Mouse (Mus musculus): ENCODE measurements around the gene Gon4l. TPM values are rescaled to one million over a fixed set of nuclear protein-coding genes. Genes with fewer than 3 reads are reported as not detected.
"Not testable (repeated sequence)": the region's sequence is repeated elsewhere in the genome, so short reads cannot be mapped to it uniquely, and the experiment has no call there.

Gene Gon4l
- polyA plus RNA-seq (2012; fragmentation: generic; extraction: Trizol) = 14.7 TPM
- long read RNA-seq, experiment 1, partial matches to known transcripts = 4 of 7 reads
- long read RNA-seq, experiment 1, other reads (novel, unspliced or antisense) = 3 of 7 reads
- long read RNA-seq, experiment 2, partial matches to known transcripts = 12 of 14 reads
- long read RNA-seq, experiment 2, other reads (novel, unspliced or antisense) = 2 of 14 reads

DNA sequence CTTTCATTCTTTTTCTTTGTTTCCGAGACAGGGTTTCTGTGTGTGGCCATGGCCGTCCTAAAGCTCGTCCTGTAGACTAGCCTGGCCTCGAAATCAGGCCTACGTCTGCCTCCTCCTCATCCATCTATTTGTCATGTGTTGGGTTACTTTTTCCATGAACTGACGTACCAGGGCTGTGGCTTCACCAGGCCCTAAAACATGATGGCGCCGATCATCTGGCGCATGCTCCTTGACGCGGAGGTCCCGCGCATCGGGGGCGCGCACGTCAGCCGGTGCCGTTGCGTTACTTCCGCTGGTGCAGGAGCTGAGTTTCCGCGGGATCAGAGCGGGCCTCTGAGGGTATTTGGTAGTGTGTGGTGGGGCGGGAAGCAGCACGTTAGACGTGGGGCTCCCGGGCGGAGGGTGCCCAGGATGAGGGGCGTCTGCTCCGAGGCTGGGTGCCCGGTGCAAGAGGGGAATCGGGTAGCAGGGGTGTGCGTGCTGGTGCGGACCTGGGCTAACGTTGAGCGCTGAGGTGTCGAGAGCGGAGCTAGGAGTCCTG is at the start of gene Gon4l:
Gon4l (plus strand) TSS at position 281 of the 541 bp plus-strand sequence.
- Histone ChIP-seq H3K4me3 (ENCODE audit: insufficient read depth, poor library complexity, severe bottlenecking) (peak within 1 kb of the TSS; percentile 36), H3K36me3 (ENCODE audit: control insufficient read depth, insufficient read depth) (peaks cover 15% of the 10 kb centered on the region), H3K79me3 (ENCODE audit: low read depth) (peaks cover 15% of the 10 kb centered on the region), H3K79me2 (ENCODE audit: control insufficient read depth, insufficient read depth) (peaks cover 29% of the 10 kb centered on the region), H3ac (ENCODE audit: control insufficient read depth, insufficient read length, low read depth) (peak within 1 kb of the TSS; percentile 70)
- not testable (repeated sequence) for H3K27me3 ChIP-seq (ENCODE audit: control insufficient read depth, insufficient read depth, insufficient read length)

GRCm38 (mm10) chr3:88786323-88786722 is 48.7 kb upstream of the Gon4l start:
- not testable (repeated sequence) for H3K79me2 ChIP-seq (ENCODE audit: control insufficient read depth, insufficient read depth); H3K79me3 ChIP-seq (ENCODE audit: low read depth); H3K36me3 ChIP-seq (ENCODE audit: control insufficient read depth, insufficient read depth); H3K4me3 ChIP-seq (ENCODE audit: insufficient read depth, poor library complexity, severe bottlenecking); H3ac ChIP-seq (ENCODE audit: control insufficient read depth, insufficient read length, low read depth); H3K27me3 ChIP-seq (ENCODE audit: control insufficient read depth, insufficient read depth, insufficient read length)

- not testable (repeated sequence) for H3ac ChIP-seq (ENCODE audit: control insufficient read depth, insufficient read length, low read depth); H3K36me3 ChIP-seq (ENCODE audit: control insufficient read depth, insufficient read depth); H3K79me2 ChIP-seq (ENCODE audit: control insufficient read depth, insufficient read depth); H3K27me3 ChIP-seq (ENCODE audit: control insufficient read depth, insufficient read depth, insufficient read length); H3K4me3 ChIP-seq (ENCODE audit: insufficient read depth, poor library complexity, severe bottlenecking); H3K79me3 ChIP-seq (ENCODE audit: low read depth)
Observed at GRCm38 (mm10) chr3:88786805-88787204, 48.2 kb upstream of the Gon4l start.

DNA sequence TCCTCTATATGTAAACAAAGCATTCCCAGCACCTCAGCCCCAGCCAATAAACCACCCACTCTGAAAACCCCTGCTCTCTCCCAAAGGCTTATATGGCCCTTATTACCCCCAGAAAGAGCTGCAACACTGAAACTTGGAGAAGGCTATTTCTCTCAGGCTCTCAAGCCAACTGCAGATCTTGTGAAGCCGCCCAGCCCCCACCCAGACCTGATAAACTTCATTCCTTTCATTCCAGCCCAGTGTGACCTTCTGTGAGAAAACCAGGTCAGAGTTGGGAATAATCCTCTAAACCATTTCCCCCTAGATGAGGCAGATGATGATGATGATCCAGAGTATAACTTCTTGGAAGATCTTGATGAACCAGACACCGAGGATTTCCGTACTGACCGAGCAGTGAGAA is 47.0 kb upstream of the Gon4l start:
- H3K79me2 ChIP-seq (ENCODE audit: control insufficient read depth, insufficient read depth); H3K36me3 ChIP-seq (ENCODE audit: control insufficient read depth, insufficient read depth); H3K79me3 ChIP-seq (ENCODE audit: low read depth); H3K4me3 ChIP-seq (ENCODE audit: insufficient read depth, poor library complexity, severe bottlenecking); H3ac ChIP-seq (ENCODE audit: control insufficient read depth, insufficient read length, low read depth); H3K27me3 ChIP-seq (ENCODE audit: control insufficient read depth, insufficient read depth, insufficient read length): not testable (repeated sequence)

GRCm38 (mm10) chr3:88797507-88797906 is 37.5 kb upstream of the Gon4l start:
- not testable (repeated sequence) for H3K79me2 ChIP-seq (ENCODE audit: control insufficient read depth, insufficient read depth); H3K36me3 ChIP-seq (ENCODE audit: control insufficient read depth, insufficient read depth); H3K79me3 ChIP-seq (ENCODE audit: low read depth); H3K4me3 ChIP-seq (ENCODE audit: insufficient read depth, poor library complexity, severe bottlenecking); H3ac ChIP-seq (ENCODE audit: control insufficient read depth, insufficient read length, low read depth); H3K27me3 ChIP-seq (ENCODE audit: control insufficient read depth, insufficient read depth, insufficient read length)

DNA sequence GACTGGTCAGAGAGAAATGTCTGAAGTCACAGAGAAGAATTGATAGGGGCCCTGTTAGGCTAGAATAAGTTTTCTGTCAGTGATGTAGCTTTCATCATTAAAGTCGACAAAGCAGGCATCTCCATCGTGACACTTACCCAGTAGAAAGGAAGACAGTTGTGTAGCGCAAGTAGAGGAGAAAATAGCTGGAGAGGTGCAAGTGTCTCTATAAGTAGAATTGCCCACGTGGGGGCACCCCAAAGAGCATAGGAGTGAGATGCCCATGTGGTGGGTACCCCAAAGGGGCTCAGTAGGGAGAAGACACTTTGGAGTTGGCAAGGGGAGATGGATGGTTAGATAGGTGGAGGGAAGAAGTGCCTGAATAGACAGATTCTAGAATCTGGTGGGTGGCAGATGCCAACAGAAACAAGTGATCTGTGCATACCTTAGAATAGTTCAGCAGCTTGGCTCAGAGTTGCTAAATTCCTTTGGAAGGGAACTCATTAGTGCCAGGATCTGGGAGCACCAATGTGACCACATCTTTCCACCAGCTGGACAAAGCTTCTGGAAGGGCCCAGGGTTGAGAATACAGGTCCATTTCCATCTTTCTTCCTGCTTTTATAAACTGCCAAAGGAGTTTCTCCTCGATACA is 31.0 kb upstream of the Gon4l start:
- Histone ChIP-seq H3K4me3 (ENCODE audit: insufficient read depth, poor library complexity, severe bottlenecking) (no peak overlapping the region), H3K79me2 (ENCODE audit: control insufficient read depth, insufficient read depth) (no peaks in the 10 kb centered on the region)
- no peak for TF ChIP-seq USF1 (IDR thresholded peaks at IDR 0.05; ENCODE audit: low read depth)
- no peak for TF ChIP-seq FOSL1 (IDR thresholded peaks at IDR 0.05; ENCODE audit: insufficient read depth, low read length, poor library complexity, severe bottlenecking)
- no peak for TF ChIP-seq MAX (IDR thresholded peaks at IDR 0.05)
- no peak for TF ChIP-seq MYOG (IDR thresholded peaks at IDR 0.05; ENCODE audit: control insufficient read depth, extremely low read depth, insufficient read length)
- no peak for TF ChIP-seq CTCF (IDR thresholded peaks at IDR 0.05; ENCODE audit: control insufficient read depth, insufficient read depth, insufficient read length)
- no peak for TF ChIP-seq CEBPB (IDR thresholded peaks at IDR 0.05; ENCODE audit: low read depth)
- no peak for TF ChIP-seq MYOD1 (IDR thresholded peaks at IDR 0.05; ENCODE audit: control insufficient read depth, insufficient read length, low read depth)

DNA sequence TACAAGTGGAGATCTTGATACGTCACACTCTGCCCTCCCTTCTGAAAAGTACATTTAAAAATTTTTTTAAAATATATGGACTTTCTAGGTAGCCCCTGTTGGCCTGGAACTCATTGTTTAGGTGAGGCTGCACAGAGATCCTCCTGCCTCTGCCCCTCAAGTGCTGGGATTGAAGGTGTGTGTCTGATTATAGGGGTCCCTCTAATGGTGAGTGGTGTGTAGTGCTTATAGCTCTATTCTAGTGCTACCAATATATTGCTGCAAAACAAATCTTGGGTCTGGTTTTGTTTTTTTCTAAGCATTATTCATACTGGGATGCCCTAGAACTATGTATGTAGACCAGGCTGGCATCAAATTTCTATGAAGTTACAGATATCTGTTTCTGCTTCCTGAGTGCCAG is 9.3 kb upstream of the Gon4l start:
- TF ChIP-seq USF1 (IDR thresholded peaks at IDR 0.05; ENCODE audit: low read depth) = no peak
- TF ChIP-seq CEBPB (IDR thresholded peaks at IDR 0.05; ENCODE audit: low read depth) = no peak
- peaks cover 25% of the 10 kb centered on the region for H3K36me3 ChIP-seq (ENCODE audit: control insufficient read depth, insufficient read depth)
- no peaks in the 10 kb centered on the region for H3K27me3 ChIP-seq (ENCODE audit: control insufficient read depth, insufficient read depth, insufficient read length)
- no peaks in the 10 kb centered on the region for H3K79me3 ChIP-seq (ENCODE audit: low read depth)
- no peaks in the 10 kb centered on the region for H3K79me2 ChIP-seq (ENCODE audit: control insufficient read depth, insufficient read depth)
- H3K4me3 ChIP-seq (ENCODE audit: insufficient read depth, poor library complexity, severe bottlenecking) = no peak overlapping the region
- H3ac ChIP-seq (ENCODE audit: control insufficient read depth, insufficient read length, low read depth) = no peak overlapping the region

More for the DNA sequence above, 31.0 kb upstream of the Gon4l start:
- H3K27me3 ChIP-seq (ENCODE audit: control insufficient read depth, insufficient read depth, insufficient read length) = no peaks in the 10 kb centered on the region
- H3ac ChIP-seq (ENCODE audit: control insufficient read depth, insufficient read length, low read depth) = no peak overlapping the region
- no peaks in the 10 kb centered on the region for H3K79me3 ChIP-seq (ENCODE audit: low read depth)
- H3K36me3 ChIP-seq (ENCODE audit: control insufficient read depth, insufficient read depth) = peaks cover 14% of the 10 kb centered on the region

Data from C2C12 (cell line).